Mouse (Mus musculus) forebrain, embryonic 10.5 days (tissue): ENCODE data around the gene Cort. TPM values are rescaled to one million over a fixed set of nuclear protein-coding genes. Genes with fewer than 3 reads are reported as not detected.
A peak's percentile ranks its signal among the peaks of the same experiment; 100 is the strongest.
"Not testable (repeated sequence)": the region's sequence is repeated elsewhere in the genome, so short reads cannot be mapped to it uniquely, and the experiment has no call there.

Experiments used
- DNase-seq: peaks from one replicate; pipeline ENCODE4 v3.0.0-alpha.2; 2017; ENCODE audit warnings: low spot score; ENCODE audit errors: extremely low spot score
- H3K27ac ChIP-seq: fragments of 300-500 bp; sonication (generic); 2 replicates; pipeline ENCODE4 v1.5.1; 2016; ENCODE audit warnings: mild to moderate bottlenecking
- H3K27me3 ChIP-seq: fragments of 300-500 bp; sonication (generic); 2 replicates; pipeline ENCODE4 v1.6.1; 2016; ENCODE audit warnings: mild to moderate bottlenecking; ENCODE audit not compliant: poor library complexity, severe bottlenecking
- H3K36me3 ChIP-seq: fragments of 300-500 bp; sonication (generic); replicated peaks from 2 replicates; pipeline ENCODE4 v1.6.1; 2016; ENCODE audit warnings: mild to moderate bottlenecking, moderate library complexity
- H3K4me1 ChIP-seq: fragments of 300-500 bp; sonication (generic); 2 replicates; pipeline ENCODE4 v1.6.1; 2016
- H3K4me3 ChIP-seq: fragments of 300-500 bp; sonication (generic); 2 replicates; pipeline ENCODE4 v1.5.1; 2016; ENCODE audit warnings: mild to moderate bottlenecking, moderate library complexity
- H3K9me3 ChIP-seq: fragments of 300-500 bp; sonication (generic); 2 replicates; pipeline ENCODE4 v1.6.1; 2016; ENCODE audit warnings: mild to moderate bottlenecking, moderate library complexity
- WGBS: fragments of 180-500 bp; shearing (Covaris S2); methylation state at CpG from one replicate; pipeline ENCODE4 v1.1.7; 2016; 5-methylcytosine and 5-hydroxymethylcytosine counted together
- polyA plus RNA-seq: library from polyadenylated mRNA; unstranded; fragments of >200 nt; fragmentation: Nextera tagmentation; extraction: Ambion mirVana; gene quantifications from 2 replicates; pipeline ENCODE4 v1.2.1, GENCODE M21; 2016

Cort gene
- 0.30 TPM in 1 of 2 replicates, not detected in the other for polyA plus RNA-seq

- no peaks in the 10 kb centered on the region for H3K9me3 ChIP-seq
- no peak for DNase-seq
- H3K4me1 ChIP-seq: peaks cover 8% of the 10 kb centered on the region
- H3K36me3 ChIP-seq: peaks cover 60% of the 10 kb centered on the region
- H3K4me3 ChIP-seq: no peak within 1 kb of the TSS
- no peak within 1 kb of the TSS for H3K27ac ChIP-seq
- 88% methylated on average over 11 of the region's 11 CpGs for WGBS
- H3K27me3 ChIP-seq: no peaks in the 10 kb centered on the region
Measured at GRCm38 (mm10) chr4:149126663-149127062, at the start of gene Cort. Gene Cort (minus strand): TSS chr4:149126763.

- DNase-seq: no peak
- Histone ChIP-seq H3K36me3 (peaks cover 27% of the 10 kb centered on the region), H3K9me3 (no peaks in the 10 kb centered on the region), H3K27ac (no peak overlapping the region), H3K4me3 (no peak overlapping the region), H3K27me3 (no peaks in the 10 kb centered on the region), H3K4me1 (peaks cover 26% of the 10 kb centered on the region)
- WGBS: 92% methylated on average over 6 of the region's 6 CpGs
Measured at GRCm38 (mm10) chr4:149173661-149174060, 47.1 kb upstream of the Cort start.

- H3K27ac ChIP-seq: 0 out of 2 replicates have a peak overlapping the region, but pooled peaks have one; percentile 51
- H3K4me1 ChIP-seq: peaks cover 24% of the 10 kb centered on the region
- no peak overlapping the region for H3K4me3 ChIP-seq
- WGBS: 82% methylated on average over 2 of the region's 2 CpGs
- H3K36me3 ChIP-seq: peaks cover 20% of the 10 kb centered on the region
- no peak for DNase-seq
- H3K9me3 ChIP-seq: no peaks in the 10 kb centered on the region
- H3K27me3 ChIP-seq: no peaks in the 10 kb centered on the region
Measured at GRCm38 (mm10) chr4:149172666-149173065, 46.1 kb upstream of the Cort start.

- Histone ChIP-seq H3K4me1 (peaks cover 24% of the 10 kb centered on the region), H3K36me3 (peaks cover 18% of the 10 kb centered on the region), H3K4me3 (no peak overlapping the region), H3K27ac (no peak overlapping the region), H3K9me3 (no peaks in the 10 kb centered on the region), H3K27me3 (no peaks in the 10 kb centered on the region)
- WGBS: 87% methylated on average over 5 of the region's 5 CpGs
- DNase-seq: no peak
Measured at GRCm38 (mm10) chr4:149172083-149172482, 45.5 kb upstream of the Cort start.

- 86% methylated on average over 5 of the region's 5 CpGs for WGBS
- Histone ChIP-seq H3K27me3 (no peaks in the 10 kb centered on the region), H3K36me3 (peaks cover 14% of the 10 kb centered on the region)
Measured at GRCm38 (mm10) chr4:149171581-149171981, 45.0 kb upstream of the Cort start.

GRCm38 (mm10) chr4:149170394-149170931 is 43.9 kb upstream of the Cort start:
- WGBS: 74% methylated on average over 7 of the region's 7 CpGs
- no peak for DNase-seq
- Histone ChIP-seq H3K27me3 (no peaks in the 10 kb centered on the region), H3K36me3 (peaks cover 6% of the 10 kb centered on the region; the same call in 1 of the 2 replicates), H3K4me1 (peaks cover 28% of the 10 kb centered on the region), H3K9me3 (no peaks in the 10 kb centered on the region), H3K27ac (no peak overlapping the region), H3K4me3 (no peak overlapping the region)

More at GRCm38 (mm10) chr4:149171581-149171981, 45.0 kb upstream of the Cort start:
- DNase-seq: no peak
- no peak overlapping the region for H3K4me3 ChIP-seq
- no peak overlapping the region for H3K27ac ChIP-seq
- peaks cover 21% of the 10 kb centered on the region for H3K4me1 ChIP-seq
- H3K9me3 ChIP-seq: no peaks in the 10 kb centered on the region

GRCm38 (mm10) chr4:149169926-149170325 is 43.4 kb upstream of the Cort start:
- not testable (repeated sequence) for H3K4me3 ChIP-seq, H3K36me3 ChIP-seq, DNase-seq, H3K27me3 ChIP-seq, H3K27ac ChIP-seq, H3K9me3 ChIP-seq
- 83% methylated on average over 7 of the region's 8 CpGs for WGBS
- H3K4me1 ChIP-seq: peaks cover 34% of the 10 kb centered on the region

- DNase-seq: no peak
- Histone ChIP-seq H3K4me3 (peak overlapping the region; percentile 81; the same call in 1 of the 2 replicates), H3K27ac (no peak overlapping the region)
Measured at GRCm38 (mm10) chr4:149168016-149168415, 41.5 kb upstream of the Cort start.

GRCm38 (mm10) chr4:149166957-149167611 is 40.5 kb upstream of the Cort start:
- DNase-seq: no peak
- Histone ChIP-seq H3K4me1 (peaks cover 37% of the 10 kb centered on the region), H3K27ac (peak overlapping the region; percentile 91), H3K36me3 (peaks cover 33% of the 10 kb centered on the region), H3K9me3 (no peaks in the 10 kb centered on the region), H3K4me3 (peak overlapping the region; percentile 81), H3K27me3 (no peaks in the 10 kb centered on the region)
- WGBS: 2% methylated on average over 27 of the region's 27 CpGs

More at GRCm38 (mm10) chr4:149168016-149168415, 41.5 kb upstream of the Cort start:
- WGBS: 69% methylated on average over 2 of the region's 2 CpGs
- Histone ChIP-seq H3K9me3 (no peaks in the 10 kb centered on the region), H3K36me3 (peaks cover 23% of the 10 kb centered on the region), H3K27me3 (no peaks in the 10 kb centered on the region), H3K4me1 (peaks cover 37% of the 10 kb centered on the region)

GRCm38 (mm10) chr4:149166215-149166946 is 39.8 kb upstream of the Cort start, which contains the start of gene Pgd:
Gene Pgd (minus strand): TSS chr4:149166771.
- Histone ChIP-seq H3K27ac (peak within 1 kb of the TSS; percentile 91), H3K4me1 (peaks cover 37% of the 10 kb centered on the region), H3K27me3 (no peaks in the 10 kb centered on the region), H3K36me3 (peaks cover 40% of the 10 kb centered on the region), H3K9me3 (no peaks in the 10 kb centered on the region), H3K4me3 (peak within 1 kb of the TSS; percentile 81)
- DNase-seq: peak; percentile 97
- WGBS: under 1% methylated on average over 59 of the region's 59 CpGs

- WGBS: 83% methylated on average over 5 of the region's 5 CpGs
- peaks cover 62% of the 10 kb centered on the region for H3K36me3 ChIP-seq
- no peak overlapping the region for H3K27ac ChIP-seq
- H3K4me3 ChIP-seq: no peak overlapping the region
- DNase-seq: no peak
- H3K9me3 ChIP-seq: no peaks in the 10 kb centered on the region
- H3K4me1 ChIP-seq: peaks cover 33% of the 10 kb centered on the region
- H3K27me3 ChIP-seq: no peaks in the 10 kb centered on the region
Measured at GRCm38 (mm10) chr4:149164150-149164549, 37.6 kb upstream of the Cort start.

- Histone ChIP-seq H3K9me3 (no peaks in the 10 kb centered on the region), H3K27ac (no peak overlapping the region), H3K4me3 (no peak overlapping the region), H3K27me3 (no peaks in the 10 kb centered on the region), H3K4me1 (peaks cover 33% of the 10 kb centered on the region), H3K36me3 (peaks cover 72% of the 10 kb centered on the region)
- DNase-seq: no peak
- WGBS: 86% methylated on average over 1 of the region's 1 CpGs
Measured at GRCm38 (mm10) chr4:149163196-149163595, 36.6 kb upstream of the Cort start.

- no peaks in the 10 kb centered on the region for H3K9me3 ChIP-seq
- H3K4me1 ChIP-seq: peaks cover 21% of the 10 kb centered on the region
- peaks cover 92% of the 10 kb centered on the region for H3K36me3 ChIP-seq
- no peak for DNase-seq
- H3K27ac ChIP-seq: no peak overlapping the region
- no peak overlapping the region for H3K4me3 ChIP-seq
- no peaks in the 10 kb centered on the region for H3K27me3 ChIP-seq
- WGBS: 94% methylated on average over 6 of the region's 6 CpGs
Measured at GRCm38 (mm10) chr4:149161166-149161565, 34.6 kb upstream of the Cort start.
